Mouse (Mus musculus): ENCODE measurements around the gene Fgf22. TPM values are rescaled to one million over a fixed set of nuclear protein-coding genes. Genes with fewer than 3 reads are reported as not detected.

Fgf22 gene
- polyA plus RNA-seq, 1 experiment from 2014 or later = 0.18 TPM

DNA sequence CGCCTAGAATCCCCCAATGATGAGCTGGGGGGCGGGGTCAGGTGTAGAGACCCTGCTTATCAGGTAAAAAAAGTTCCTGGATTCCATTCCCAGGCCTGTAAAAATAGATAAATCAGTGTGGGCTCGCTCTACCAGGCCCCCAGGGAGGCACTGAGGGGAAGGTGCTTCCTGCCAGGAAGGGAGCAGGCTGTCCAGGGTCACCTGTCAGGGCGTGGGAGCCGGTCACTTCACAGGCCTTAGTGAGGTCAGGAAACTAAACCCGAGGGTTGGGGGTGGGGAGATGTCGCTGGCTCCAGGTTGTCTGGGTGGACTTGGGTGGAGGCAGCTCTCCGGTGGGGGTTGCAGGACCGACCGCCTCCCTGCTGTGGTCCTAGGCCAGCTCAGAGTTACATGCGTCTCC lies 50.8 kb downstream of the Fgf22 start:
- Histone ChIP-seq H3K27ac (ENCODE audit: low read length) (no peak overlapping the region), H3K4me2 (replicated peaks; ENCODE audit: low read depth, low read length) (no peak overlapping the region), H3K9ac (replicated peaks; ENCODE audit: low read depth) (no peak overlapping the region), H3K4me3 (ENCODE audit: low read depth, low read length) (no peak overlapping the region), H3K36me3 (ENCODE audit: insufficient read depth, low read length) (no peaks in the 10 kb centered on the region), H3K9me3 (ENCODE audit: low read length) (no peaks in the 10 kb centered on the region), H3K27me3 (replicated peaks; ENCODE audit: insufficient read depth, low read length) (no peaks in the 10 kb centered on the region), H3K4me1 (ENCODE audit: insufficient read depth, low read depth, low read length) (no peaks in the 10 kb centered on the region)
- no peak for DNase-seq (ENCODE audit: low spot score)
- TF ChIP-seq EP300 (IDR thresholded peaks at IDR 0.05) (no peak), CTCF (IDR thresholded peaks at IDR 0.05) (no peak)
- WGBS = 34% methylated on average over 11 of the region's 11 CpGs
- ATAC-seq = no peak

DNA sequence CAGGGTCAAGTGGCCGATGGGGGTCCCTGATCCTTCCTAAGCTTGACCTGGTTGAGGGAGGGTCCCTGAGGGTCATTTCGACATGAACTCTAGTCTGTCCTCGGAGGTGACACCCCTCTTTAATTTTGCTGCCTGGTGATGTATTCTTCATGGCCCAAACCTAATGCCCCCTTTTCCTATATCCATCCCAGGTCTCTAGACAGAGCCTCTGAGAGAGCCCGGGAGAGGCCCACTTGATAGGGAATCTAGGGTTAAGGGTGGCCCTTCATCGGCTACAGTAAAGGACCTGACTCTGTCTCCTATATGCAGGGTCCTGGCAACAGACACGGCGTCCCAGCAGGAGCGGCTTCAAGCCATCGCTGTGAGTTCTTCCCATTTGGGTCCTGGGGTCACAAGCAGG lies 51.5 kb downstream of the Fgf22 start:
- no peak for TF ChIP-seq CTCF (IDR thresholded peaks at IDR 0.05)
- no peak for TF ChIP-seq EP300 (IDR thresholded peaks at IDR 0.05)
- Histone ChIP-seq H3K4me3 (ENCODE audit: low read depth, low read length) (no peak overlapping the region), H3K36me3 (ENCODE audit: insufficient read depth, low read length) (no peaks in the 10 kb centered on the region), H3K27me3 (replicated peaks; ENCODE audit: insufficient read depth, low read length) (no peaks in the 10 kb centered on the region), H3K4me1 (ENCODE audit: insufficient read depth, low read depth, low read length) (no peaks in the 10 kb centered on the region), H3K27ac (ENCODE audit: low read length) (no peak overlapping the region), H3K9me3 (ENCODE audit: low read length) (no peaks in the 10 kb centered on the region), H3K4me2 (replicated peaks; ENCODE audit: low read depth, low read length) (no peak overlapping the region), H3K9ac (replicated peaks; ENCODE audit: low read depth) (no peak overlapping the region)
- ATAC-seq = no peak
- whole genome bisulfite sequencing = 81% methylated on average over 9 of the region's 9 CpGs
- DNase-seq (ENCODE audit: low spot score) = no peak

DNA sequence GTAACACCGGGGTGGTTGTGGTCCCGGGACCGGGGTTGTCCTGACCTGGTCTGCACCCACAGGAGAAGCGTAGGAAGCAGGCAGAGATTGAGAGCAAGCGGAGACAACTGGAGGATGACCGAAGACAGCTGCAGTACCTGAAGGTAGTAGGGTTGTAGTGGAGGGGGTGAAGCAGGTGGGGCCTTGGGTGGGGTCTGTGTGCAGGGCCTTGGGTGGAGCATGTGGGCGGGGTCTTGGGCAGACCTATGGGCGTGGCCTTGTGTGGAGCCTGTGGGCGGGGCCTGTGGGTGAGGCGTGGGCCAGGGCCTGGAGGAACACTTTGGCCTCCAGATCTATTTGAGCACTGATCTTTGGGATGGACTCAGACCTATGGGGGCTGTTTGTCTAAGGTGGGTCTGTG lies 52.1 kb downstream of the Fgf22 start:
- no peak overlapping the region for H3K4me2 ChIP-seq (replicated peaks; ENCODE audit: low read depth, low read length)
- ATAC-seq (no peak), DNase-seq (ENCODE audit: low spot score) (no peak)
- no peaks in the 10 kb centered on the region for H3K4me1 ChIP-seq (ENCODE audit: insufficient read depth, low read depth, low read length)
- no peak overlapping the region for H3K27ac ChIP-seq (ENCODE audit: low read length)
- H3K9me3 ChIP-seq (ENCODE audit: low read length) = no peaks in the 10 kb centered on the region
- H3K36me3 ChIP-seq (ENCODE audit: insufficient read depth, low read length) = no peaks in the 10 kb centered on the region
- 82% methylated on average over 9 of the region's 10 CpGs for WGBS
- no peak overlapping the region for H3K9ac ChIP-seq (replicated peaks; ENCODE audit: low read depth)
- no peak overlapping the region for H3K4me3 ChIP-seq (ENCODE audit: low read depth, low read length)
- no peaks in the 10 kb centered on the region for H3K27me3 ChIP-seq (replicated peaks; ENCODE audit: insufficient read depth, low read length)
- TF ChIP-seq CTCF (IDR thresholded peaks at IDR 0.05) = no peak
- TF ChIP-seq EP300 (IDR thresholded peaks at IDR 0.05) = no peak

DNA sequence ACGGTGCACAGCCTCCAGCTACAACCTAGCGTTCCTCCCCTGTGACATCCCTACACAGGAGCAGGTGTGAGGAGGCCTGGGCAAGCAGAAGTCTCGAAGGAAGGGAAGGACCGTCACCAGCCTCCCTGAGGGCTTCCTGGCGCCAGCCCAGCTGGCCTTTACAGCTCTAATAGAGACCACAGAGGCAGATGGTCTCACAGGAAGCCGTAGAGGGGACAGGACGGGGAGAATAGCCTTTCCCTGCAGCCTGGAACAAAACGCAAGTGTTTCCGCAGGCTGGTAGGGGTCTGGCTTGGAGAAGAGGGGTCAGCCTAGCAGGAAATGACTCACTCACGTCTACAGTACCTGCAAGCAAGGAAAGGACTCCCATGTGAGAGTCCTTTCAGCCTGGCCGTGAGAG lies 53.0 kb downstream of the Fgf22 start:
- peak overlapping the region; percentile 59; the same call in 1 of the 2 replicates for H3K27ac ChIP-seq (ENCODE audit: low read length)
- H3K9me3 ChIP-seq (ENCODE audit: low read length) = no peaks in the 10 kb centered on the region
- H3K4me3 ChIP-seq (ENCODE audit: low read depth, low read length) = no peak overlapping the region
- TF ChIP-seq CTCF (IDR thresholded peaks at IDR 0.05) (no peak), EP300 (IDR thresholded peaks at IDR 0.05) (no peak)
- no peaks in the 10 kb centered on the region for H3K27me3 ChIP-seq (replicated peaks; ENCODE audit: insufficient read depth, low read length)
- WGBS = 74% methylated on average over 11 of the region's 11 CpGs
- 0 out of 2 replicates have a peak overlapping the region, but pooled peaks have one; percentile 1 for H3K9ac ChIP-seq (replicated peaks; ENCODE audit: low read depth)
- no peaks in the 10 kb centered on the region for H3K4me1 ChIP-seq (ENCODE audit: insufficient read depth, low read depth, low read length)
- H3K4me2 ChIP-seq (replicated peaks; ENCODE audit: low read depth, low read length) = no peak overlapping the region
- no peak for DNase-seq (ENCODE audit: low spot score)
- peak; percentile 16; the same call in 1 of the 2 replicates for ATAC-seq
- no peaks in the 10 kb centered on the region for H3K36me3 ChIP-seq (ENCODE audit: insufficient read depth, low read length)

Other genes with a start within 250 kb of the Fgf22 start
- gene Plpp2, start 221.3 kb upstream of the Fgf22 start, polyA plus RNA-seq (2015; fragmentation: Nextera tagmentation; extraction: Ambion mirVana) = 27.6 and 32.1 TPM in 2 replicates
- gene Mier2, start 199.9 kb upstream of the Fgf22 start, polyA plus RNA-seq (2015; fragmentation: Nextera tagmentation; extraction: Ambion mirVana) = 20.5 and 21.5 TPM in 2 replicates
- not detected in 2 replicates for gene Theg, start 167.7 kb upstream of the Fgf22 start, polyA plus RNA-seq (2015; fragmentation: Nextera tagmentation; extraction: Ambion mirVana)
- not detected in 2 replicates for gene C2cd4c, start 141.1 kb upstream of the Fgf22 start, polyA plus RNA-seq (2015; fragmentation: Nextera tagmentation; extraction: Ambion mirVana)
- gene Shc2, start 117.2 kb upstream of the Fgf22 start, polyA plus RNA-seq (2015; fragmentation: Nextera tagmentation; extraction: Ambion mirVana) = 1.1 and 1.3 TPM in 2 replicates
- gene Odf3l2, start 109.3 kb upstream of the Fgf22 start, polyA plus RNA-seq (2015; fragmentation: Nextera tagmentation; extraction: Ambion mirVana) = not detected in 2 replicates
- gene Madcam1, start 90.5 kb upstream of the Fgf22 start, polyA plus RNA-seq (2015; fragmentation: Nextera tagmentation; extraction: Ambion mirVana) = not detected in 2 replicates
- 64.6 and 71.2 TPM in 2 replicates for gene Tpgs1, start 85.7 kb upstream of the Fgf22 start, polyA plus RNA-seq (2015; fragmentation: Nextera tagmentation; extraction: Ambion mirVana)
- 52.7 and 64.3 TPM in 2 replicates for gene Cdc34, start 72.9 kb upstream of the Fgf22 start, polyA plus RNA-seq (2015; fragmentation: Nextera tagmentation; extraction: Ambion mirVana)
- 0.57 and 0.69 TPM in 2 replicates for gene Gzmm, start 66.1 kb upstream of the Fgf22 start, polyA plus RNA-seq (2015; fragmentation: Nextera tagmentation; extraction: Ambion mirVana)
- gene Bsg, start 50.6 kb upstream of the Fgf22 start, polyA plus RNA-seq (2015; fragmentation: Nextera tagmentation; extraction: Ambion mirVana) = 1,234 and 1,299 TPM in 2 replicates
- gene Hcn2, start 38.4 kb upstream of the Fgf22 start, polyA plus RNA-seq (2015; fragmentation: Nextera tagmentation; extraction: Ambion mirVana) = 0.12 and 0.15 TPM in 2 replicates
- 17.4 and 22.4 TPM in 2 replicates for gene Polrmt, start 8.5 kb upstream of the Fgf22 start, polyA plus RNA-seq (2015; fragmentation: Nextera tagmentation; extraction: Ambion mirVana)
- 40.5 and 45.9 TPM in 2 replicates for gene Rnf126, start 11.9 kb downstream of the Fgf22 start, polyA plus RNA-seq (2015; fragmentation: Nextera tagmentation; extraction: Ambion mirVana)
- gene Fstl3, start 22.2 kb downstream of the Fgf22 start, polyA plus RNA-seq (2015; fragmentation: Nextera tagmentation; extraction: Ambion mirVana) = 38.6 and 39.9 TPM in 2 replicates
- 0.11 and 0.31 TPM in 2 replicates for gene Prss57, start 35.9 kb downstream of the Fgf22 start, polyA plus RNA-seq (2015; fragmentation: Nextera tagmentation; extraction: Ambion mirVana)
- gene Palm, start 38.5 kb downstream of the Fgf22 start, polyA plus RNA-seq (2015; fragmentation: Nextera tagmentation; extraction: Ambion mirVana) = 29.6 and 30.8 TPM in 2 replicates
- 10.5 and 10.6 TPM in 2 replicates for gene Misp, start 65.9 kb downstream of the Fgf22 start, polyA plus RNA-seq (2015; fragmentation: Nextera tagmentation; extraction: Ambion mirVana)
- gene Ptbp1, start 99.4 kb downstream of the Fgf22 start, polyA plus RNA-seq (2015; fragmentation: Nextera tagmentation; extraction: Ambion mirVana) = 107 and 109 TPM in 2 replicates
- gene Prtn3, start 119.4 kb downstream of the Fgf22 start, polyA plus RNA-seq (2015; fragmentation: Nextera tagmentation; extraction: Ambion mirVana) = 2.2 and 2.4 TPM in 2 replicates
- 3.9 and 4.8 TPM in 2 replicates for gene Plppr3, start 119.6 kb downstream of the Fgf22 start, polyA plus RNA-seq (2015; fragmentation: Nextera tagmentation; extraction: Ambion mirVana)
- 0.92 TPM in 1 of 2 replicates, not detected in the other for gene Elane, start 131.2 kb downstream of the Fgf22 start, polyA plus RNA-seq (2015; fragmentation: Nextera tagmentation; extraction: Ambion mirVana)
- gene Cfd, start 135.8 kb downstream of the Fgf22 start, polyA plus RNA-seq (2015; fragmentation: Nextera tagmentation; extraction: Ambion mirVana) = not detected in 2 replicates
- gene Med16, start 153.8 kb downstream of the Fgf22 start, polyA plus RNA-seq (2015; fragmentation: Nextera tagmentation; extraction: Ambion mirVana) = 32.0 and 32.8 TPM in 2 replicates
- gene Gm26602, start 155.8 kb downstream of the Fgf22 start, polyA plus RNA-seq (2015; fragmentation: Nextera tagmentation; extraction: Ambion mirVana) = not detected in 2 replicates
- 1.6 and 1.7 TPM in 2 replicates for gene Kiss1r, start 161.9 kb downstream of the Fgf22 start, polyA plus RNA-seq (2015; fragmentation: Nextera tagmentation; extraction: Ambion mirVana)
- 123 and 129 TPM in 2 replicates for gene R3hdm4, start 166.1 kb downstream of the Fgf22 start, polyA plus RNA-seq (2015; fragmentation: Nextera tagmentation; extraction: Ambion mirVana)
- gene Arid3a, start 172.0 kb downstream of the Fgf22 start, polyA plus RNA-seq (2015; fragmentation: Nextera tagmentation; extraction: Ambion mirVana) = 4.8 and 7.1 TPM in 2 replicates
- 32.8 and 44.2 TPM in 2 replicates for gene Wdr18, start 205.1 kb downstream of the Fgf22 start, polyA plus RNA-seq (2015; fragmentation: Nextera tagmentation; extraction: Ambion mirVana)
- gene Grin3b, start 215.6 kb downstream of the Fgf22 start, polyA plus RNA-seq (2015; fragmentation: Nextera tagmentation; extraction: Ambion mirVana) = 0.24 and 0.32 TPM in 2 replicates
- 26.7 and 27.6 TPM in 2 replicates for gene Tmem259, start 229.3 kb downstream of the Fgf22 start, polyA plus RNA-seq (2015; fragmentation: Nextera tagmentation; extraction: Ambion mirVana)
- 483 and 567 TPM in 2 replicates for gene Cnn2, start 233.5 kb downstream of the Fgf22 start, polyA plus RNA-seq (2015; fragmentation: Nextera tagmentation; extraction: Ambion mirVana)
- gene Abca7, start 241.4 kb downstream of the Fgf22 start, polyA plus RNA-seq (2015; fragmentation: Nextera tagmentation; extraction: Ambion mirVana) = 5.5 and 6.5 TPM in 2 replicates

Measured in lung, postnatal 0 days (tissue).